Mouse (Mus musculus): ENCODE results near the gene Ppp1r13b. TPM values are rescaled to one million over a fixed set of nuclear protein-coding genes. Genes with fewer than 3 reads are reported as not detected.
A peak's percentile ranks its signal among the peaks of the same experiment; 100 is the strongest.
"Not testable (repeated sequence)": the region's sequence is repeated elsewhere in the genome, so short reads cannot be mapped to it uniquely, and the experiment has no call there.

Gene Ppp1r13b
- total and polyA plus RNA-seq, 3 experiments, result 11.8 to 18.1 (median 18.0) TPM

DNA sequence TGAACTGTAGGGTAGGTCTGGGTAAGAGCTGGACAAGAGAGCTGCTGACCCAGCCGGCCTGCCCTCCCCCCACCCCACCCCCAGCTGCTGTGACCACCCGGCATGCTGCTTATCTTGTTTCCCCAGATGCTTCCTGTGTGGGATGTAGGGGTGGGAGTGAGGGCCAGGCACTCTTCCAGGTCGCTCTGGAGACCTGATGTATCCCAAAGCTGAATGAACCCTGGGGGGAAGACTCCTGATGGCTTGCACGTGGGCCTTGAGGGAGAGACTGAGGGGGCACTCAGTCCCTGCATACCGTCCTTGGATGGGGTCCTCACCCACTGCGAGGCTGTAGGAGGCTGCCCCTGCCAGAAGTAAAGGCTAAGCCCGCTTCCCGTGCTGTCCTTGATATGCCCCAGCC lies 37.2 kb upstream of the Ppp1r13b start:
- TF ChIP-seq CTCF (IDR thresholded peaks at IDR 0.05), result no peak
- TF ChIP-seq EP300 (IDR thresholded peaks at IDR 0.05; ENCODE audit: insufficient read depth, low read depth, low read length), result peak; percentile 99
- TF ChIP-seq POLR2A (IDR thresholded peaks at IDR 0.05; ENCODE audit: insufficient read depth, low read depth, low read length), result peak; percentile 54; the same call in 1 of the 2 replicates
- Histone ChIP-seq H3K4me1 (ENCODE audit: control insufficient read depth, insufficient read depth, low read length) (peaks cover 19% of the 10 kb centered on the region), H3K4me3 (no peak overlapping the region), H3K36me3 (ENCODE audit: control insufficient read depth, insufficient read depth, low read length) (no peaks in the 10 kb centered on the region), H3K9ac (ENCODE audit: low read depth, low read length) (peak overlapping the region; percentile 15; the same call in 1 of the 2 replicates), H3K27me3 (ENCODE audit: control insufficient read depth, insufficient read depth, low read length) (no peaks in the 10 kb centered on the region), H3K79me2 (replicated peaks; ENCODE audit: control insufficient read depth, insufficient read depth, low read length) (no peaks in the 10 kb centered on the region), H3K27ac (peak overlapping the region; percentile 90)
- intact Hi-C loops (cut with DNase I), result no loop called here
- DNase-seq, result peak; percentile 70 to 81
- WGBS, result 29% methylated on average over 8 of the region's 8 CpGs

DNA sequence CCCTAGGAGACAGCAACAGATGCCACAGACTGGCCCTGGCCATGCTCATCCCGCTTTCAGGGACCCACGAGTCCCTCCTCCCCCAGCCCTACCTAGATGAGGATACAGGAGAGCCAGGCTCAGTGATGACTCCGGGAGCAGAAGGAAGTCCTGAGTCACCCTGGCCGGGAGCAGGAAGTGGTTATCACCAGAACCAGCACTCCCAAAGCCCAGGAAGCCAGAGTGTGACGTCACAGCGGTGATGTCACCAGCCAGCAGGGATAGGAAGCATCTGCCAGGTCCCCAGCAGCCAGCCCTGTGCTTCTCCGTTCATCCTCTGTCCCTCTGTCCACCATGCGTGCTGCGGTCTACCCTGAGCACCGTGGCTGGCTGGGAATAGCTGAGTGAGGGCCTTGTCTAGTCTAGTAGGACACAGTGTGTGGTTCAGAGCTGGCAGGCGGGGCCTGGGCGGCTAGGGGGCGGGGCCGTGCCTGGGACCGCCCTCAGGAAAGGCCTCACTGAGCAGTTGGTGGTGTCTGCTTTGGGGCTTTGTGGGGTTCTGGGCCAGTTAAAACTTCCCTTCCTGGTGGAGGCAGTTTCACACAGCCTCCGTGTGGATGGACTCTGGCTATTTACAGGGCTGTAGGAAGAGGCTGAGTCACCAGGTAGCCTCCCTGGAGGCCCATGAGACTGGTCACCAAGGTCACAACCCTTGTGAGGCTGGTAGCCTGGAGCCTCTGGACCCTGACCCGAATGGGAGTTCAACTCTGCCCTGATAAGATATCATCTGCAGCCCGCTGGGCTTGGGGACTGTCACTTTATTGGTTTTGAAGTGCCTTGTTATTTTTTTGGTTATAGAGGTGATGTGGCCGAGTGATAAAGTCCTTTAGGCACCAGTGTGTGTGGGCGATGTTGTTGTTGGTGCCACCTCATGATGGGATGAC lies 36.4 kb upstream of the Ppp1r13b start:
- peaks cover 19% of the 10 kb centered on the region for H3K4me1 ChIP-seq (ENCODE audit: control insufficient read depth, insufficient read depth, low read length)
- DNase-seq, result peak; percentile 46 to 55
- not testable (repeated sequence) for H3K4me3 ChIP-seq; H3K36me3 ChIP-seq (ENCODE audit: control insufficient read depth, insufficient read depth, low read length); H3K9ac ChIP-seq (ENCODE audit: low read depth, low read length); H3K27me3 ChIP-seq (ENCODE audit: control insufficient read depth, insufficient read depth, low read length); H3K79me2 ChIP-seq (replicated peaks; ENCODE audit: control insufficient read depth, insufficient read depth, low read length)
- 34% methylated on average over 18 of the region's 20 CpGs for WGBS
- peak overlapping the region; percentile 90 for H3K27ac ChIP-seq
- intact Hi-C loops (cut with DNase I), result loop anchor here (5.0 kb wide), 1 partner anchor 37 kb away; the partner anchor contains the start of gene Ppp1r13b

DNA sequence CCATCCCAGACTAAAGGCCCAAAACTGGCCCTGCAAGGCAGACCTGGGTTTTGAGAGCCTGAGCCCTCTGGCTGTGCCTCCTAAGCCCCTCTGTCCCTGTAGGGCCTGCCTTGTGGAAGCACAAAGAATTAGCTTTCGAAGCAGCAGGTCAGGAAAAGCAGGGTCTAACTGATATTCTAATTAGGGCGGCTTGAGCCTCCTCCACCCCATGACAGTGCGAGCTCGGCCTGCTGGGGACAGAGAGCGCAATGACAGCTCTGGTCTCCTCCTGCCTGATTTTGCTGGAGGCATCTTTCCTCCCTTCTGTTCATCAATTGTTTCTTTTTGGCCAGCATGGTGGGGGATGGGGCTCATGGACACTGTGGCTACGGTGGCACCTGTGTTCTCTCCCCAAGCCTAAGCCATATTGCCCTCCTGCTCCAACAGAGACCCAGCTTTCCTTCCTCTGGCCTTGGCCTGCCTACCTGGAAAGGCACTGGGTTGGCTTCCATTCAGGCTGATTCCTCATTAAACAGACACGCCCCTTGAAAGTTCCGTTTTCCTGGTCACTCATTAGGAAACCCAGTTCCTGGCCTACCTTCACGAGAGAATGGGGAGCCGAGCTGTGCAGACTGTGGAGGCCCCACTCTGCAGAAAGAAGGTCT lies 35.6 kb upstream of the Ppp1r13b start:
- peak overlapping the region; percentile 73 for H3K27ac ChIP-seq
- no peak overlapping the region for H3K4me3 ChIP-seq
- H3K4me1 ChIP-seq (ENCODE audit: control insufficient read depth, insufficient read depth, low read length), result peaks cover 19% of the 10 kb centered on the region
- no peak overlapping the region for H3K9ac ChIP-seq (ENCODE audit: low read depth, low read length)
- no peaks in the 10 kb centered on the region for H3K36me3 ChIP-seq (ENCODE audit: control insufficient read depth, insufficient read depth, low read length)
- no peak for TF ChIP-seq POLR2A (IDR thresholded peaks at IDR 0.05; ENCODE audit: insufficient read depth, low read depth, low read length)
- TF ChIP-seq CTCF (IDR thresholded peaks at IDR 0.05), result no peak
- no peak for TF ChIP-seq EP300 (IDR thresholded peaks at IDR 0.05; ENCODE audit: insufficient read depth, low read depth, low read length)
- 46% methylated on average over 10 of the region's 10 CpGs for WGBS
- H3K27me3 ChIP-seq (ENCODE audit: control insufficient read depth, insufficient read depth, low read length), result no peaks in the 10 kb centered on the region
- H3K79me2 ChIP-seq (replicated peaks; ENCODE audit: control insufficient read depth, insufficient read depth, low read length), result no peaks in the 10 kb centered on the region
- intact Hi-C loops (cut with DNase I), result loop anchor here (5.0 kb wide), 1 partner anchor 36 kb away; the partner anchor contains the start of gene Ppp1r13b
- DNase-seq, result peak; percentile 44 to 51

DNA sequence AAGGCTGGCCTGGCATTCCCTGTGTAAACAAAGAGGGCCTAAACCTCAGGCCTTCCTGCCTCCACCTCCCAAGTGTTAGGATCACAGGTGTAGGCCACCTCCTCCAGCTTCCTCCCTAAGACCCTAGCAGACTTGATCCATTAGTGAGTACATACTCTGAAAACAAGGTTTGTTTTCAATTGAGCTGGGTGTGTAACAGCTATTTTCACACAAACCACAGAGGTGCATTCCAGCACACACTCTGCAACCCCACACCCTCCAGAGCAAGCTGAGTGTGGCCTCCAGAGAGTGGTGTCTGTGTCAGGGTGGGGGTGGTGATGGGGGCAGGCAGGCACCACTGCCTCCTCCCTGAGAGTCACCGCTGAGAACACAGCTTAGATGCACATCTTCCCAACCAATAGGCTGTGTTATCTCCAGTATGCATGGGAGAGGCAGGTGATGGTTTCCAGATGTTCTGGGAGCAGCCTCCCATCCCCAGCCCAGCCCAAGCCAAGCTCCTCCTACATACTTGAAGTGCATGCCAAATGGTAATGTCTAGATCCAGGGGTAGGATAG lies 30.8 kb upstream of the Ppp1r13b start:
- WGBS, result 50% methylated on average over 1 of the region's 1 CpGs
- Histone ChIP-seq H3K4me3 (no peak overlapping the region), H3K27me3 (ENCODE audit: control insufficient read depth, insufficient read depth, low read length) (no peaks in the 10 kb centered on the region), H3K27ac (no peak overlapping the region), H3K9ac (ENCODE audit: low read depth, low read length) (no peak overlapping the region), H3K79me2 (replicated peaks; ENCODE audit: control insufficient read depth, insufficient read depth, low read length) (no peaks in the 10 kb centered on the region), H3K4me1 (ENCODE audit: control insufficient read depth, insufficient read depth, low read length) (peaks cover 9% of the 10 kb centered on the region), H3K36me3 (ENCODE audit: control insufficient read depth, insufficient read depth, low read length) (no peaks in the 10 kb centered on the region)
- DNase-seq, result no peak
- TF ChIP-seq EP300 (IDR thresholded peaks at IDR 0.05; ENCODE audit: insufficient read depth, low read depth, low read length), result no peak
- no peak for TF ChIP-seq CTCF (IDR thresholded peaks at IDR 0.05)
- TF ChIP-seq POLR2A (IDR thresholded peaks at IDR 0.05; ENCODE audit: insufficient read depth, low read depth, low read length), result no peak
- intact Hi-C loops (cut with DNase I), result loop anchor here (2.0 kb wide), 1 partner anchor 22 kb away; no protein-coding TSS in a partner anchor

DNA sequence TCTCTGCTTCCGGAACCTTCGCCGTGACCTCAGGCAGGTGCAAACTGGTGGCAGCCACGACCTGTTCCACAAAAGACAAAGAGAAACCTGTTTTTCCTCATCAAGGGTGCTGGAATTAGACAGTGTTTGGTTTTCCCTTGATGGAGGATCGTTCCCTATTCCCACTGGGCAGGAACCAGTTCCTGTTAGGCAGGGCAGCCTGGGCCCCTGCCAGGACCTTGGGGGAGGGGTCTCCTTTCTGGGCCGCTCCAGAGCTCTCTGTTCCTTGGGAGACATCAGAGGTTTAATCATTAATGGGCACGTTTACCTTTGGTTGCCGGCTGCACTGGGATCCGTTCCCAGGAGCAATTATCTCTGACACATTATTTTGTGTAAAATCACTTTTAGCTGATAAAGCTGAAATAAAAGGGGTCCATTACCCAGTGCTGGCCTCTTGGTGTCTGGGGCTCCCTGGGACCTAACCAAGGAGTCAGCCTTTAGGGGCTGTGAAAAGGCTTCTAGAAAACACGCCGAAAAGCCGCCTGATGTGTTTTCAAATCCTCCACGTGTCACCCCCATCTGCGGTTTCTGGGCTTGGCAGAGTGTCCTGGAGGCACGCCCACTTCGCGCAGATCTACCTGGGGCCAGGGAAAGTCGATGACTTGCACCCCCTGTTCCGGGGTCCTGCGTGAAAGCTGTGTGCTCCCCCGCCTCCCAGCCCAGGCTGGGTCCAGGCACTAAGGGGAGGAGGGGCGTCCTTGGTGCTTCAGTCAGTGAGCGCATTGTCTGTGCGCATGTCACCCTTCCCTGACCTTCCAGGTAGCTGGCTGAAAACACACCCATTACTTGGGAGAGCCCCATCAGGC lies 29.0 kb upstream of the Ppp1r13b start:
- no peaks in the 10 kb centered on the region for H3K79me2 ChIP-seq (replicated peaks; ENCODE audit: control insufficient read depth, insufficient read depth, low read length)
- intact Hi-C loops (cut with DNase I), result no loop called here
- TF ChIP-seq POLR2A (IDR thresholded peaks at IDR 0.05; ENCODE audit: insufficient read depth, low read depth, low read length), result no peak
- TF ChIP-seq CTCF (IDR thresholded peaks at IDR 0.05), result no peak
- TF ChIP-seq EP300 (IDR thresholded peaks at IDR 0.05; ENCODE audit: insufficient read depth, low read depth, low read length), result no peak
- peaks cover 14% of the 10 kb centered on the region for H3K4me1 ChIP-seq (ENCODE audit: control insufficient read depth, insufficient read depth, low read length)
- no peaks in the 10 kb centered on the region for H3K36me3 ChIP-seq (ENCODE audit: control insufficient read depth, insufficient read depth, low read length)
- no peak overlapping the region for H3K9ac ChIP-seq (ENCODE audit: low read depth, low read length)
- 52% methylated on average over 24 of the region's 24 CpGs for WGBS
- H3K27me3 ChIP-seq (ENCODE audit: control insufficient read depth, insufficient read depth, low read length), result no peaks in the 10 kb centered on the region
- no peak overlapping the region for H3K4me3 ChIP-seq
- peak; percentile 59 to 67 for DNase-seq
- peak overlapping the region; percentile 17 for H3K27ac ChIP-seq

Measured in heart, adult 2 months (tissue).